Comparison of ENCODE assay signal across 28 mouse cellular contexts in genomic region chr6:142909771-142910105, GRCm38 (mm10). TPM values are rescaled to one million over a fixed set of nuclear protein-coding genes. Genes with fewer than 3 reads are reported as not detected.
DNase-seq lines count a peak whose midpoint lies in the region; ATAC-seq and TF ChIP-seq lines count a peak whose summit lies in the region.
"Had no signal": no experiment of that assay in that cellular context is flagged by ENCODE, and none has a peak within 500 bp of the region (broad histone marks: within the 10 kb centered on the region; RNA-seq: fewer than 3 reads in every experiment).

No protein-coding gene starts in this region.

- no peak for TF ChIP-seq POLR2A in thymus, adult 2 months (IDR thresholded peaks at IDR 0.05; ENCODE audit: control insufficient read depth, extremely low read depth, insufficient read depth, low read length, poor library complexity)

- H3K4me1 ChIP-seq in heart, embryonic 13.5 days, result peaks cover 11% of the 10 kb centered on the region
- H3K4me1 ChIP-seq in heart, embryonic 11.5 days (ENCODE audit: control insufficient read depth, insufficient read depth, low read length), result no peaks in the 10 kb centered on the region
- H3K4me1 ChIP-seq in kidney, embryonic 15.5 days, result 0 out of 2 replicates have a peak, but pooled peaks cover 4% of the 10 kb centered on the region
- H3K4me1 ChIP-seq in thymus, adult 2 months (replicated peaks; ENCODE audit: control insufficient read depth, insufficient read depth, low read length), result peaks cover 31% of the 10 kb centered on the region
- H3K4me1 ChIP-seq: embryonic facial prominence, embryonic 13.5 days; forebrain, embryonic 10.5 days; forebrain, embryonic 15.5 days; heart, embryonic 10.5 days; hindbrain, embryonic 15.5 days; stomach, embryonic 15.5 days had no signal

- ATAC-seq in heart, embryonic 13.5 days (ENCODE audit: extremely low read depth, insufficient number of reproducible peaks, low FRiP score, low TSS enrichment), result no peak
- no peak for ATAC-seq in heart, embryonic 11.5 days (replicated peaks; ENCODE audit: insufficient number of reproducible peaks, low FRiP score, low TSS enrichment)
- no peak for ATAC-seq in kidney, embryonic 15.5 days (replicated peaks; ENCODE audit: low FRiP score)
- ATAC-seq: forebrain, embryonic 15.5 days; Patski had no signal

- 69% methylated on average over 3 of the region's 3 CpGs for WGBS in heart, embryonic 13.5 days
- WGBS in heart, embryonic 11.5 days (ENCODE audit: insufficient replicate concordance), result 79% methylated on average over 3 of the region's 3 CpGs
- 85% methylated on average over 3 of the region's 3 CpGs for WGBS in kidney, embryonic 15.5 days
- WGBS in thymus, adult 2 months, result 63% methylated on average over 3 of the region's 3 CpGs

- no peak overlapping the region for H3K9ac ChIP-seq in heart, embryonic 13.5 days
- no peak overlapping the region for H3K9ac ChIP-seq in heart, embryonic 11.5 days (ENCODE audit: low read depth, low read length)
- no peak overlapping the region for H3K9ac ChIP-seq in kidney, embryonic 15.5 days
- H3K9ac ChIP-seq: embryonic facial prominence, embryonic 13.5 days; forebrain, embryonic 15.5 days; hindbrain, embryonic 15.5 days; midbrain, embryonic 12.5 days; neural tube, embryonic 12.5 days; stomach, embryonic 15.5 days had no signal

- DNase-seq in kidney, adult 8-10 months, result peak; percentile 30 to 59
- DNase-seq in thymus, adult 2 months, result no peak
- no peak for DNase-seq in thymus, adult 18-20 months
- peak; percentile 65 to 73 for DNase-seq in kidney, postnatal 36 days
- DNase-seq in retina, embryonic 14.5 days (ENCODE audit: low spot score), result no peak
- DNase-seq: adrenal gland, postnatal 14 days; cerebellum, adult 11-12 months; cerebellum, adult 9-11 months; heart, postnatal 14 days; layer of hippocampus, postnatal 36 days; left cerebral cortex, postnatal 4 days; lung, postnatal 36 days had no signal

- no peaks in the 10 kb centered on the region for H3K9me3 ChIP-seq in heart, embryonic 13.5 days
- H3K9me3 ChIP-seq in heart, embryonic 11.5 days (replicated peaks; ENCODE audit: control insufficient read depth, low read length), result no peaks in the 10 kb centered on the region
- H3K9me3 ChIP-seq in kidney, embryonic 15.5 days (replicated peaks), result no peaks in the 10 kb centered on the region
- H3K9me3 ChIP-seq: embryonic facial prominence, embryonic 13.5 days; forebrain, embryonic 15.5 days; heart, embryonic 10.5 days; hindbrain, embryonic 10.5 days; hindbrain, embryonic 15.5 days; megakaryocyte, embryonic 14.5 days; midbrain, embryonic 12.5 days; neural tube, embryonic 12.5 days; stomach, embryonic 15.5 days had no signal

- H3K27me3 ChIP-seq in heart, embryonic 13.5 days (replicated peaks), result no peaks in the 10 kb centered on the region
- no peaks in the 10 kb centered on the region for H3K27me3 ChIP-seq in heart, embryonic 11.5 days (ENCODE audit: control insufficient read depth, insufficient read depth, low read length)
- no peaks in the 10 kb centered on the region for H3K27me3 ChIP-seq in kidney, embryonic 15.5 days
- H3K27me3 ChIP-seq in thymus, adult 2 months (ENCODE audit: control insufficient read depth, insufficient read depth, low read length), result no peaks in the 10 kb centered on the region
- H3K27me3 ChIP-seq: embryonic facial prominence, embryonic 13.5 days; forebrain, embryonic 15.5 days; hindbrain, embryonic 15.5 days; megakaryocyte, embryonic 14.5 days; midbrain, embryonic 12.5 days; neural tube, embryonic 12.5 days; Patski; stomach, embryonic 15.5 days had no signal

- peak overlapping the region; percentile 42 for H3K27ac ChIP-seq in heart, embryonic 13.5 days (replicated peaks)
- no peak overlapping the region for H3K27ac ChIP-seq in heart, embryonic 11.5 days (ENCODE audit: low read depth, low read length)
- no peak overlapping the region for H3K27ac ChIP-seq in kidney, embryonic 15.5 days
- H3K27ac ChIP-seq in thymus, adult 2 months (ENCODE audit: control insufficient read depth, insufficient read depth, low read length), result peak overlapping the region; percentile 85
- H3K27ac ChIP-seq: embryonic facial prominence, embryonic 13.5 days; forebrain, embryonic 10.5 days; forebrain, embryonic 15.5 days; heart, embryonic 10.5 days; hindbrain, embryonic 10.5 days; hindbrain, embryonic 15.5 days; kidney, postnatal 0 days; midbrain, embryonic 12.5 days; neural tube, embryonic 12.5 days; stomach, embryonic 15.5 days had no signal

- no peaks in the 10 kb centered on the region for H3K36me3 ChIP-seq in heart, embryonic 13.5 days
- no peaks in the 10 kb centered on the region for H3K36me3 ChIP-seq in heart, embryonic 11.5 days (ENCODE audit: control insufficient read depth, insufficient read depth, low read length)
- H3K36me3 ChIP-seq in kidney, embryonic 15.5 days, result no peaks in the 10 kb centered on the region
- no peaks in the 10 kb centered on the region; the same call in 1 of the 2 replicates for H3K36me3 ChIP-seq in thymus, adult 2 months (ENCODE audit: control insufficient read depth, insufficient read depth, low read length)
- H3K36me3 ChIP-seq: embryonic facial prominence, embryonic 13.5 days; forebrain, embryonic 15.5 days; heart, embryonic 10.5 days; stomach, embryonic 15.5 days had no signal

- H3K4me3 ChIP-seq in heart, embryonic 13.5 days, result no peak overlapping the region
- H3K4me3 ChIP-seq in heart, embryonic 11.5 days (ENCODE audit: low read depth, low read length), result no peak overlapping the region
- H3K4me3 ChIP-seq in kidney, embryonic 15.5 days (replicated peaks), result no peak overlapping the region
- H3K4me3 ChIP-seq in thymus, adult 2 months (ENCODE audit: control insufficient read depth, insufficient read depth, low read length), result no peak overlapping the region
- H3K4me3 ChIP-seq: embryonic facial prominence, embryonic 13.5 days; forebrain, embryonic 10.5 days; forebrain, embryonic 15.5 days; heart, embryonic 10.5 days; hindbrain, embryonic 10.5 days; hindbrain, embryonic 15.5 days; megakaryocyte, embryonic 14.5 days; midbrain, embryonic 12.5 days; myocyte; neural tube, embryonic 12.5 days; stomach, embryonic 15.5 days had no signal

- no peak for TF ChIP-seq CTCF in thymus, adult 2 months (IDR thresholded peaks at IDR 0.05; ENCODE audit: borderline replicate concordance, control insufficient read depth, extremely low read depth, insufficient read depth, low read length, poor library complexity)

- H3K4me2 ChIP-seq in heart, embryonic 13.5 days, result no peak overlapping the region
- no peak overlapping the region for H3K4me2 ChIP-seq in heart, embryonic 11.5 days
- no peak overlapping the region for H3K4me2 ChIP-seq in kidney, embryonic 15.5 days
- H3K4me2 ChIP-seq: embryonic facial prominence, embryonic 13.5 days; forebrain, embryonic 15.5 days; hindbrain, embryonic 15.5 days; midbrain, embryonic 12.5 days; neural tube, embryonic 12.5 days; stomach, embryonic 15.5 days had no signal

RNA-seq across cellular contexts. Expression of gene St8sia1, which starts 54.5 kb away (rescaled TPM):
- 2.0 and 2.2 TPM in 2 replicates for polyA plus RNA-seq in heart, embryonic 13.5 days (2015; fragmentation: Nextera tagmentation; extraction: Ambion mirVana)
- 3.6 and 5.2 TPM in 2 replicates for polyA plus RNA-seq in heart, embryonic 11.5 days (2014; fragmentation: Nextera tagmentation; extraction: Ambion mirVana)
- 3.0 and 3.1 TPM in 2 replicates for polyA plus RNA-seq in kidney, embryonic 15.5 days (2015; fragmentation: Nextera tagmentation; extraction: Ambion mirVana)
- 22.6 and 26.4 TPM in 2 replicates for polyA plus RNA-seq in thymus, adult 2 months (2012; rRNA removed)

Comparison
In these comparisons a context has a peak if more than half of its experiments do, and no peak if none do; other contexts are left out.
1. H3K27ac ChIP-seq: peak in heart, embryonic 13.5 days (single experiment) and thymus, adult 2 months (single experiment); none in heart, embryonic 11.5 days (single experiment) and kidney, embryonic 15.5 days (single experiment).
2. DNase-seq: peak in kidney, adult 8-10 months (2 of 2) and kidney, postnatal 36 days (2 of 2); none in thymus, adult 2 months (single experiment), thymus, adult 18-20 months (0 of 2) and retina, embryonic 14.5 days (single experiment).